Mouse (Mus musculus) liver, adult 2 months (tissue): ENCODE results near the gene Arl8b.

Experiments
- CTCF ChIP-seq: fragments of 200-500 bp; IDR thresholded peaks from 2 replicates; pipeline ENCODE4 v1.5.1; 2011; ENCODE audit warnings: low read depth, low read length, control low read depth
- POLR2A ChIP-seq: fragments of 200-500 bp; IDR thresholded peaks from 2 replicates; pipeline ENCODE4 v1.6.1; 2011; ENCODE audit warnings: low read length, control low read depth; ENCODE audit not compliant: insufficient read depth; ENCODE audit errors: extremely low read depth

GRCm38 (mm10) chr6:108776274-108776673 is 6.6 kb upstream of the Arl8b start:
- no peak for TF ChIP-seq POLR2A
- TF ChIP-seq CTCF, result no peak
